Comparison of ENCODE assay signal across 20 mouse cellular contexts in the genomic region with DNA sequence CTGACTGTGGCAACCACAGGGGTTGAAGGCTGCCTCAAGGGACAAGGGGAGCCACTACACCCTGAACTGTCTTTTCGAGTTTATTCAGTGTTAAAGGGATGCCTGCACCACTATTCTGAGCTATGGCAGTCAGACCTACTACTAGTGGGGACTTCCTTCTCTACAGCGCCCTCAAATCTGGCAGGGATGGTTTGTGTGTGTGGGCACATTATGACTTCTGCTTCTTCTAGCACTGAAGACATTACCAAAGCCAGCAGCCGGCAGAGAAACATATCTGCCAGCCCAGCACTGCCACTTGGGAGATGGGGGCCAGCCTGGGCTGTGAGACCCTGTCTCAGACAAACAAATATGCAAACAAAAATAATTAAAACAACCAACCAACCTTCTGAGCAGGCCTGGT. TPM values are rescaled to one million over a fixed set of nuclear protein-coding genes. Genes with fewer than 3 reads are reported as not detected.
DNase-seq lines count a peak whose midpoint lies in the region; ATAC-seq and TF ChIP-seq lines count a peak whose summit lies in the region.
"Had no signal": no experiment of that assay in that cellular context is flagged by ENCODE, and none has a peak within 500 bp of the region (broad histone marks: within the 10 kb centered on the region; RNA-seq: fewer than 3 reads in every experiment).

No protein-coding gene starts in this region.

- ATAC-seq in frontal cortex, adult (ENCODE audit: low TSS enrichment): peak; percentile 74
- ATAC-seq: forebrain, embryonic 15.5 days; forebrain, postnatal 0 days had no signal

- H3K27ac ChIP-seq in gastrocnemius, adult 2 months: no peak overlapping the region
- H3K27ac ChIP-seq: embryonic facial prominence, embryonic 10.5 days; embryonic facial prominence, embryonic 12.5 days; forebrain, embryonic 12.5 days; forebrain, embryonic 15.5 days had no signal

- intact Hi-C loops in gastrocnemius, adult 2 months (cut with DNase I): no loop called here

- H3K4me3 ChIP-seq in gastrocnemius, adult 2 months: no peak overlapping the region
- H3K4me3 ChIP-seq: embryonic facial prominence, embryonic 10.5 days; embryonic facial prominence, embryonic 12.5 days; forebrain, embryonic 12.5 days; forebrain, embryonic 15.5 days had no signal

- no peak for DNase-seq in frontal cortex, postnatal 14 days (ENCODE audit: low spot score in 2 of 2)
- peak; percentile 4 for DNase-seq in gastrocnemius, adult 2 months
- DNase-seq in gastrocnemius, adult 8-10 months (ENCODE audit: low spot score in 2 of 2): no peak
- peak; percentile 51 for DNase-seq in right cerebral cortex, adult 18-20 months
- no peak for DNase-seq in right cerebral cortex, postnatal 10 days (ENCODE audit: low spot score in 2 of 2)
- no peak for DNase-seq in layer of hippocampus, adult 11-12 months (ENCODE audit: low spot score)
- DNase-seq: adrenal gland, adult 2 months; adrenal gland, postnatal 25 days; cerebellum, adult 11-12 months; cerebellum, adult 2 months; cerebellum, adult 9-10 months; cerebellum, postnatal 10 days; cerebellum, postnatal 25 days; forebrain, postnatal 0 days had no signal

- TF ChIP-seq CTCF in gastrocnemius, adult 2 months (IDR thresholded peaks at IDR 0.05): no peak

RNA-seq across cellular contexts. Expression of gene Papolb, which starts 25.7 kb away (rescaled TPM):
- total RNA-seq in gastrocnemius, adult 2 months (2021): under 1 TPM; 0.08 to 0.14 TPM
- under 1 TPM in 1 of 4 experiments, not detected in 3; 0.12 TPM for total RNA-seq in gastrocnemius, adult 8-10 months (2022)
- total RNA-seq: MEL had no signal

RNA-seq across cellular contexts. Expression of gene Ap5z1, which starts 40.4 kb away (rescaled TPM):
- total RNA-seq in gastrocnemius, adult 2 months (2021): 1 to 10 TPM; 3.7 to 5.0 TPM
- total RNA-seq in gastrocnemius, adult 8-10 months (2022): 1 to 10 TPM; 3.7 to 5.0 (median 4.1) TPM

RNA-seq across cellular contexts. Expression of gene Radil, which starts 46.7 kb away (rescaled TPM):
- 1 to 10 TPM; 1.5 to 1.8 TPM for total RNA-seq in gastrocnemius, adult 2 months (2021)
- total RNA-seq in gastrocnemius, adult 8-10 months (2022): 1 to 10 TPM in 3 of 4 experiments, under 1 TPM in 1; 0.75 to 1.2 (median 1.1) TPM

Comparison
In these comparisons a context has a peak if more than half of its experiments do, and no peak if none do; other contexts are left out.
1. DNase-seq: peak in gastrocnemius, adult 2 months (single experiment) and right cerebral cortex, adult 18-20 months (single experiment); none in frontal cortex, postnatal 14 days (0 of 2), gastrocnemius, adult 8-10 months (0 of 2), right cerebral cortex, postnatal 10 days (0 of 2) and layer of hippocampus, adult 11-12 months (single experiment).